Mouse (Mus musculus): ENCODE results near the gene Tsr1. TPM values are rescaled to one million over a fixed set of nuclear protein-coding genes. Genes with fewer than 3 reads are reported as not detected.
A peak's percentile ranks its signal among the peaks of the same experiment; 100 is the strongest.

The Tsr1 gene
- polyA plus RNA-seq, 1 experiment from 2014 or later, result 55.1 TPM

DNA sequence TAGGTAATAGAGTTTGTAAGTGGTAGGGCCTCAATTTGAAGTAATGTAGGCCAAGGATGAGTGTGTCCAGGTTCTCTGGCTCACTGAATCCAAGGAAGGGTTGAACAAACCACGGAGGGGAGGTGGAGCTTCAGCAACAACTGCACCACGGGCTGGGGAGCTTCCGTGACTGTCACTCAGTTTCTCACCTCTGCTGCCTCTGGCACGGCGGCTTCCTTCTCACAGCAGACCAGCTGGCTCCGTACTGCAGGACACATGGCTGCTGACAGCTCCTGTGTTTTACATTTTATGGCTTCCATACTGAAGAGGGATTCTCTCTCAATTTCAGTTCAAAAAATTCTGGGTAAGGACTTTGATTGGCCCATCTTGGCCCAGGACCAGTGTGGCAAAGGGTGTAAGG is 21.4 kb downstream of the Tsr1 start:
- H3K27me3 ChIP-seq (ENCODE audit: insufficient read depth, low read length), result no peaks in the 10 kb centered on the region
- no peaks in the 10 kb centered on the region for H3K4me1 ChIP-seq (ENCODE audit: insufficient read depth)
- H3K4me2 ChIP-seq, result no peak overlapping the region
- DNase-seq (no peak), ATAC-seq (ENCODE audit: insufficient read depth) (no peak)
- H3K27ac ChIP-seq (ENCODE audit: low read depth), result no peak overlapping the region
- no peak overlapping the region for H3K4me3 ChIP-seq (ENCODE audit: low read depth, low read length)
- peaks cover 18% of the 10 kb centered on the region; the same call in 1 of the 2 replicates for H3K36me3 ChIP-seq (ENCODE audit: insufficient read depth)
- no peaks in the 10 kb centered on the region for H3K9me3 ChIP-seq (ENCODE audit: low read depth, low read length)
- no peak for TF ChIP-seq CTCF (IDR thresholded peaks at IDR 0.05; ENCODE audit: low read depth)
- H3K9ac ChIP-seq, result no peak overlapping the region
- WGBS, result 74% methylated on average over 6 of the region's 6 CpGs

DNA sequence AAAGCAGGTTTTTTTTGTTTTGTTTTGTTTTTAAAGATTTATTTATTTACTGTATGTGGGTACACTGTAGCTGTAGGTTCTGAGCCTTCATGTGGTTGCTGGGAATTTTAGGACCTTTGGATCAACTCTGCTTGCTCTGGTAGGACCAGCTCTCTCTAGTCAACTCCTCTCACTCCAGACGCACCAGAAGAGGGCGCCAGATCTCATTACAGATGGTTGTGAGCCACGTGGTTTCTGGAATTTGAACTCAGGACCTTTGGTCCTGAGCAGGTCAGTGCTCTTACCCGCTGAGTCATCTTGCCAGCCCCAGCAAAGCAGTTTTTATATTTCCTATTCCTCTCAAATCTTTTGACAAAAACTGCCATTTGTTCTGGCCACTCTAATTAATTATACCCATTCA is 26.3 kb downstream of the Tsr1 start:
- no peak overlapping the region for H3K4me3 ChIP-seq (ENCODE audit: low read depth, low read length)

DNA sequence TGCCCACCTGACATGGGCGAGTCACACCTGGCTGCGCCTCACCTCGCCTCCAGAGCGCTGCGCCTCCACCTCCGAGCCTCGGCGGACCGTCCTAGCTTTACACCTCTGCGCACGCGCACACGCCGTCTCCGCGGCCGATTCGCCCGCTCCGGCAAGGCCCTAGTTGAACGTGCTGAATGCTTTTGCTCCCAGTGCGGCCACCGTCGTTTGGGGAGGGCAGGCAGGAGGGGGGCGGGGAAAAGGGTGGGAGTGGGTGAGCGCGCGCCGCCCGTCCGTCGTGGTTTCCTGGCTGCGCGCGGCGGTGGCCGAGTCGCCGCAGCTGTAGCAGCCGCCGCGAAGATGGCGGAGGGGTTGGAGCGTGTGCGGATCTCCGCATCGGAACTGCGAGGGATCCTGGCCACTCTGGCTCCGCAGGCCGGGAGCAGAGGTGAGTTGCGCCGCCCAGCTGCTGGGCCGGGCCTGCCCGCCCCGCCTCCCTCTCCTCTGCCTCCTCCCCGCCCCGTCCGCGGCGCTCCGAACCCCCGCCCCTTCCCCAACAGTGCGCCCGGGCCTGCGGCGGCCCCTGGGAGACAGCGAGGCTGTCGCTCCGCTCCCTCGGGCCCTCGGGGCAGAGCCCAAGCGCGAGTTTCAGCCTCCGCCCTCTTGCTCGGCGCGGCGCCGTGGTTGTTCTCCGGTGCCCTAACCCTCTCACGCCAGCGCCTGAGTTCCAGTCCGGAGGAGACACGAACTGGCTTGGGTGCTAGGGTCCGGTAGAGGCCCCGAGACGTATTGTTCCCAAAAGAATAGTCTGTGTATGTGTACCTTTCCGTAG is 27.9 kb downstream of the Tsr1 start, which contains the start of the genes Smg6 and Srr:
Smg6 (plus strand) TSS at position 247 of the 811 bp plus-strand sequence.
Srr (minus strand) TSS at position 372 of the 811 bp plus-strand sequence.
- H3K27me3 ChIP-seq (ENCODE audit: insufficient read depth, low read length), result no peaks in the 10 kb centered on the region
- peak; percentile 98 for DNase-seq
- peaks cover 19% of the 10 kb centered on the region for H3K36me3 ChIP-seq (ENCODE audit: insufficient read depth)
- H3K4me3 ChIP-seq (ENCODE audit: low read depth, low read length), result peak within 1 kb of the TSS; percentile 89
- H3K4me2 ChIP-seq, result peak within 1 kb of the TSS; percentile 64
- under 1% methylated on average over 81 of the region's 88 CpGs for WGBS
- H3K4me1 ChIP-seq (ENCODE audit: insufficient read depth), result peaks cover 4% of the 10 kb centered on the region; the same call in 1 of the 2 replicates
- peak within 1 kb of the TSS; percentile 98 for H3K27ac ChIP-seq (ENCODE audit: low read depth)
- peak; percentile 97 for ATAC-seq (ENCODE audit: insufficient read depth)
- no peaks in the 10 kb centered on the region for H3K9me3 ChIP-seq (ENCODE audit: low read depth, low read length)
- H3K9ac ChIP-seq, result peak within 1 kb of the TSS; percentile 89
- 0 out of 2 replicates have a peak, but pooled peaks have one; percentile 3 for TF ChIP-seq CTCF (IDR thresholded peaks at IDR 0.05; ENCODE audit: low read depth)

More for the DNA sequence above, 26.3 kb downstream of the Tsr1 start:
- no peak overlapping the region for H3K27ac ChIP-seq (ENCODE audit: low read depth)
- H3K9me3 ChIP-seq (ENCODE audit: low read depth, low read length), result no peaks in the 10 kb centered on the region
- ATAC-seq (ENCODE audit: insufficient read depth) (no peak), DNase-seq (peak; percentile 54)
- no peaks in the 10 kb centered on the region for H3K27me3 ChIP-seq (ENCODE audit: insufficient read depth, low read length)
- H3K9ac ChIP-seq, result no peak overlapping the region
- peaks cover 4% of the 10 kb centered on the region; the same call in 1 of the 2 replicates for H3K4me1 ChIP-seq (ENCODE audit: insufficient read depth)
- peak; percentile 41; the same call in 1 of the 2 replicates for TF ChIP-seq CTCF (IDR thresholded peaks at IDR 0.05; ENCODE audit: low read depth)
- peaks cover 5% of the 10 kb centered on the region for H3K36me3 ChIP-seq (ENCODE audit: insufficient read depth)
- WGBS, result 53% methylated on average over 4 of the region's 4 CpGs
- H3K4me2 ChIP-seq, result no peak overlapping the region

DNA sequence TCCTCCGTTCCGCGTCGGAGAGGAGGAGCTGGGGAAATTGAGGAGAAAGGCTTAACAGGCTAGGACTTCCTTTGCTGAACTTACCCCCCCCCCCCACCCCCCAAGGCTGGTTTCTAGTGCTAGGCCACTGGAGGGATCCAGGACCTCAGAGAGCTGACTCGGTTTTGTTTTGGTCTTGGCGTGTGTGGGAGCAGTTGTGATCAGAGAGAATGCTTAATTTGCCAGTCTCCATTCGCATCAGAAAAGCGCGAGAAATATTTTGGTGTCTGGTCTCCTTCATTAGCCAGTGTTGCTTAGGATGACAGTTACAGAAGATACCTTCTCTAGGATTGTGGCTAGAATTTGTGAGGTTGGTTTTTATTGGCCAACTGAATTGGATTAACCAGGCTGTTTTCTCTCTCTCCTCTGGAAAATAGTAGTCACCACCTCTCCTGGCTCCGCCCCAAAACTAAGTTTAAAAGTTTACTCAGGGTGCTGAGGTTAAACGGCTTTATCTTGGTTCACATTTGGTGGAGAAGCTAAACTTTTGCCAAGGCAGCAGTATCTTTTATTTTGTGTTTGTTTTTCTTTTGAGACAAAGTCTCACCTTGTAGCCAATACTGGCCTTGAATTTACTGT is 28.6 kb downstream of the Tsr1 start:
- peak; percentile 10; the same call in 1 of the 2 replicates for ATAC-seq (ENCODE audit: insufficient read depth)
- peak overlapping the region; percentile 89 for H3K4me3 ChIP-seq (ENCODE audit: low read depth, low read length)
- peaks cover 20% of the 10 kb centered on the region for H3K36me3 ChIP-seq (ENCODE audit: insufficient read depth)
- H3K27me3 ChIP-seq (ENCODE audit: insufficient read depth, low read length), result no peaks in the 10 kb centered on the region
- no peak for TF ChIP-seq CTCF (IDR thresholded peaks at IDR 0.05; ENCODE audit: low read depth)
- no peaks in the 10 kb centered on the region for H3K9me3 ChIP-seq (ENCODE audit: low read depth, low read length)
- H3K4me2 ChIP-seq, result peak overlapping the region; percentile 64
- H3K27ac ChIP-seq (ENCODE audit: low read depth), result peak overlapping the region; percentile 98
- H3K9ac ChIP-seq, result peak overlapping the region; percentile 89
- DNase-seq, result peak; percentile 62
- 3% methylated on average over 11 of the region's 11 CpGs for WGBS
- peaks cover 4% of the 10 kb centered on the region; the same call in 1 of the 2 replicates for H3K4me1 ChIP-seq (ENCODE audit: insufficient read depth)

DNA sequence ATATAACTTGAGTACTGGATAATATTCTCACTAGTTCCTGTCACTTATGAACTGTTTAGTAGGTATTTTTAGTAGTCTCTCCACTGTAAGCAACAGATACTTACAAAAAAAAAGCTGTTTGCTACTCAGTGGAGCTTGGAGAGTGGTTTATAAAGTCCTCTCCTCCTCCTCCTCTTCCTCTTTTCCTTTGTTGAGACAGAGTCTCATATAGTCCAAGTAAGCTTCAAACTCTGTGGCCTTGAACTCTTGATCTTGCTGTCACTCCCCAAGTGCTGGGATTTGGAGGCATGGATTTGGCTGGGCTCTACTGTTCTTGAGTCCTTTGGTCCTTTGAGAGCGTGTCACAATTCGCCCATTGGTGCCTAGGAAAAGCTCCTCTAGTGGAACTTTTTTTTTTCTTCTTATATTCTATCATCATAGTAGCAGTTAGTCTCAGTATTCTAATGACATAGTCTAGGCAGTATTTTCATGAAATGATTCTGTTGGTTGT is 29.4 kb downstream of the Tsr1 start:
- peak overlapping the region; percentile 64 for H3K4me2 ChIP-seq
- 90% methylated on average over 2 of the region's 2 CpGs for WGBS
- no peak for TF ChIP-seq CTCF (IDR thresholded peaks at IDR 0.05; ENCODE audit: low read depth)
- no peak overlapping the region for H3K27ac ChIP-seq (ENCODE audit: low read depth)
- H3K4me1 ChIP-seq (ENCODE audit: insufficient read depth), result peaks cover 4% of the 10 kb centered on the region; the same call in 1 of the 2 replicates
- no peaks in the 10 kb centered on the region for H3K9me3 ChIP-seq (ENCODE audit: low read depth, low read length)
- no peak overlapping the region for H3K9ac ChIP-seq
- ATAC-seq (ENCODE audit: insufficient read depth), result no peak
- H3K36me3 ChIP-seq (ENCODE audit: insufficient read depth), result peaks cover 22% of the 10 kb centered on the region
- H3K27me3 ChIP-seq (ENCODE audit: insufficient read depth, low read length), result no peaks in the 10 kb centered on the region
- no peak for DNase-seq
- peak overlapping the region; percentile 89 for H3K4me3 ChIP-seq (ENCODE audit: low read depth, low read length)

DNA sequence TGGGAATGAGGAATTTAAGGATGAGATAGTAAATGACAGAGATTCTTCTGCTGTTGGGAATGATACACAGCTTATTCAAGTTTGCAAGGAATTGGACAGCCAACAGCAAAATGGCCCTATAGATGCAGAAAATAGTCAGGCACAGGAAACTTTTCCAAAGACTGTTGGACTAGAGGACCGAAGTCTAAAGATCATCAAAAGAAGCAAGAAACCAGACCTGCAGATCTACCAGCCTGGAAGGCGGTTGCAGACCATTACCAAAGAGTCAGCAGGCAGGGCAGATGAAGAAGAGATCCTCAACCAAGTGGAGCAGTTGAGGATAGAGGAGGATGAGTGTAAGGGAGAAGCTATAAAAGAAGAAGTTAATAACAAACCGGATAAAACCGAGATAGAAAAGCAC is 31.2 kb downstream of the Tsr1 start:
- no peak for DNase-seq
- H3K4me3 ChIP-seq (ENCODE audit: low read depth, low read length), result no peak overlapping the region
- no peak overlapping the region for H3K27ac ChIP-seq (ENCODE audit: low read depth)
- H3K27me3 ChIP-seq (ENCODE audit: insufficient read depth, low read length), result no peaks in the 10 kb centered on the region
- H3K9ac ChIP-seq, result no peak overlapping the region
- peaks cover 33% of the 10 kb centered on the region for H3K36me3 ChIP-seq (ENCODE audit: insufficient read depth)
- peaks cover 4% of the 10 kb centered on the region; the same call in 1 of the 2 replicates for H3K4me1 ChIP-seq (ENCODE audit: insufficient read depth)
- 87% methylated on average over 4 of the region's 4 CpGs for WGBS
- no peak for TF ChIP-seq CTCF (IDR thresholded peaks at IDR 0.05; ENCODE audit: low read depth)
- H3K4me2 ChIP-seq, result no peak overlapping the region
- ATAC-seq (ENCODE audit: insufficient read depth), result no peak
- H3K9me3 ChIP-seq (ENCODE audit: low read depth, low read length), result no peaks in the 10 kb centered on the region

DNA sequence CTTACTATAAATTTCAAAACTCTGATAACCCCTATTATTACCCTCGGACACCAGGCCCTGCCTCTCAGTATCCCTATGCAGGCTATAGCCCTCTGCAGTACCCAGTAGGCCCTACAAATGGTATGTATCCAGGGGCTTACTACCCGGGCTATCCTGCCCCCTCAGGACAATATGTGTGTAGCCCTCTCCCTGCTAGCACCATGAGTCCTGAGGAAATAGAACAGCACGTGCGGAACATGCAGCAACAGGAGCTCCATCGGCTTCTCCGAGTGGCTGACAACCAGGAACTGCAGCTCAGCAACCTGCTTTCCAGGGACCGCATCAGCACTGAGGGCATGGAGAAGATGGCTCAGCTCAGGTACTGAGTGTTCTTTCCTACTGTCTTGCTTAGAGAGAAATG is 32.5 kb downstream of the Tsr1 start:
- no peak for TF ChIP-seq CTCF (IDR thresholded peaks at IDR 0.05; ENCODE audit: low read depth)
- peaks cover 45% of the 10 kb centered on the region for H3K36me3 ChIP-seq (ENCODE audit: insufficient read depth)

More for the DNA sequence above, 32.5 kb downstream of the Tsr1 start:
- Histone ChIP-seq H3K27me3 (ENCODE audit: insufficient read depth, low read length) (no peaks in the 10 kb centered on the region), H3K4me2 (no peak overlapping the region), H3K4me1 (ENCODE audit: insufficient read depth) (no peaks in the 10 kb centered on the region), H3K9me3 (ENCODE audit: low read depth, low read length) (no peaks in the 10 kb centered on the region), H3K4me3 (ENCODE audit: low read depth, low read length) (no peak overlapping the region), H3K27ac (ENCODE audit: low read depth) (no peak overlapping the region), H3K9ac (no peak overlapping the region)
- ATAC-seq (ENCODE audit: insufficient read depth) (no peak), DNase-seq (no peak)
- 93% methylated on average over 7 of the region's 7 CpGs for WGBS
